Mouse (Mus musculus) heart, postnatal 14 days (tissue): ENCODE data around the gene Abtb1. TPM values are rescaled to one million over a fixed set of nuclear protein-coding genes. Genes with fewer than 3 reads are reported as not detected.

Source experiments
- DNase-seq, 2 experiments: peaks; one replicate each; pipeline ENCODE4 v3.0.0; 2021 to 2022
- intact Hi-C: fragments of 180-260 bp; cut with DNase I; formaldehyde crosslinking; loops from one replicate; pipeline ENCODE4 v1.15.1; 2025
- total RNA-seq, 2 experiments: library from RNA; stranded (reverse); gene quantifications; 2 replicates each; pipeline ENCODE4 v1.2.3; 2021

Gene Abtb1
- total RNA-seq, 2 experiments from 2014 or later, result 23.4 to 24.3 TPM

- no peak for DNase-seq
- intact Hi-C loops, result no loop called here
Measured at GRCm38 (mm10) chr6:88833340-88834140, 8.2 kb downstream of the Abtb1 start.

- intact Hi-C loops, result no loop called here
- no peak for DNase-seq
Measured at GRCm38 (mm10) chr6:88832663-88833062, 9.1 kb downstream of the Abtb1 start.

GRCm38 (mm10) chr6:88831456-88831855 lies 10.3 kb downstream of the Abtb1 start:
- intact Hi-C loops, result loop anchor here (2.0 kb wide), 2 partner anchors 241 to 281 kb away; no protein-coding TSS in a partner anchor
- peak; percentile 77 to 78 for DNase-seq

GRCm38 (mm10) chr6:88830112-88830702 lies 11.6 kb downstream of the Abtb1 start:
- intact Hi-C loops, result loop anchor here (2.0 kb wide), 2 partner anchors 239 to 279 kb away; no protein-coding TSS in a partner anchor
- DNase-seq, result no peak

- intact Hi-C loops, result no loop called here
- no peak for DNase-seq
Measured at GRCm38 (mm10) chr6:88829579-88829978, 12.2 kb downstream of the Abtb1 start.

- no peak for DNase-seq
- intact Hi-C loops, result no loop called here
Measured at GRCm38 (mm10) chr6:88828206-88829009, 13.4 kb downstream of the Abtb1 start.

GRCm38 (mm10) chr6:88827395-88828205 lies 14.2 kb downstream of the Abtb1 start:
- intact Hi-C loops, result loop anchor here (2.0 kb wide), 1 partner anchor 103 kb away; the partner anchor contains the start of gene Mgll
- no peak for DNase-seq

- no peak for DNase-seq
- intact Hi-C loops, result loop anchor here (2.0 kb wide), 1 partner anchor 102 kb away; the partner anchor contains the start of gene Mgll
Measured at GRCm38 (mm10) chr6:88826965-88827364, 14.8 kb downstream of the Abtb1 start.

- intact Hi-C loops, result loop anchor here (2.0 kb wide), 1 partner anchor 102 kb away; the partner anchor contains the start of gene Mgll
- peak; percentile 80 to 81 for DNase-seq
Measured at GRCm38 (mm10) chr6:88826545-88826944, 15.2 kb downstream of the Abtb1 start.

GRCm38 (mm10) chr6:88826088-88826487 lies 15.7 kb downstream of the Abtb1 start:
- no peak for DNase-seq
- intact Hi-C loops, result loop anchor here (2.0 kb wide), 1 partner anchor 101 kb away; the partner anchor contains the start of gene Mgll

- intact Hi-C loops, result loop anchor here (2.0 kb wide), 1 partner anchor 39 kb away; no protein-coding TSS in a partner anchor
- DNase-seq, result peak in 1 of 2 experiments; percentile 39
Measured at GRCm38 (mm10) chr6:88824183-88824582, 17.6 kb downstream of the Abtb1 start.

GRCm38 (mm10) chr6:88821901-88822300 lies 19.9 kb downstream of the Abtb1 start:
- peak; percentile 75 to 85 for DNase-seq
- intact Hi-C loops, result no loop called here

- no peak for DNase-seq
- intact Hi-C loops, result no loop called here
Measured at GRCm38 (mm10) chr6:88821294-88821693, 20.5 kb downstream of the Abtb1 start.

GRCm38 (mm10) chr6:88820853-88821252 lies 20.9 kb downstream of the Abtb1 start:
- DNase-seq, result no peak
- intact Hi-C loops, result no loop called here

- no peak for DNase-seq
- intact Hi-C loops, result no loop called here
Measured at GRCm38 (mm10) chr6:88816913-88817312, 24.9 kb downstream of the Abtb1 start.

GRCm38 (mm10) chr6:88815489-88815888 lies 26.3 kb downstream of the Abtb1 start:
- intact Hi-C loops, result no loop called here
- DNase-seq, result no peak

GRCm38 (mm10) chr6:88815036-88815435 lies 26.7 kb downstream of the Abtb1 start:
- no peak for DNase-seq
- intact Hi-C loops, result no loop called here

GRCm38 (mm10) chr6:88813832-88814231 lies 28.0 kb downstream of the Abtb1 start:
- intact Hi-C loops, result no loop called here
- DNase-seq, result no peak

GRCm38 (mm10) chr6:88812886-88813285 lies 28.9 kb downstream of the Abtb1 start:
- intact Hi-C loops, result no loop called here

More at GRCm38 (mm10) chr6:88812886-88813285, 28.9 kb downstream of the Abtb1 start:
- peak in 1 of 2 experiments; percentile 58 for DNase-seq
